Mouse (Mus musculus): ENCODE measurements around the gene Mapk12. TPM values are rescaled to one million over a fixed set of nuclear protein-coding genes. Genes with fewer than 3 reads are reported as not detected.

Mapk12 gene
- polyA plus RNA-seq, 1 experiment from 2014 or later = 9.1 TPM

GRCm38 (mm10) chr15:89146537-89146936, 6.0 kb upstream of the Mapk12 start:
- Histone ChIP-seq H3K36me3 (ENCODE audit: poor library complexity, severe bottlenecking) (peaks cover 41% of the 10 kb centered on the region), H3K9me3 (replicated peaks) (no peaks in the 10 kb centered on the region), H3K4me3 (peak overlapping the region; percentile 75), H3K4me2 (peak overlapping the region; percentile 78), H3K27ac (peak overlapping the region; percentile 54), H3K4me1 (peaks cover 37% of the 10 kb centered on the region), H3K9ac (peak overlapping the region; percentile 88), H3K27me3 (no peaks in the 10 kb centered on the region)
- WGBS = 3% methylated on average over 27 of the region's 27 CpGs
- peak; percentile 41; the same call in 1 of the 2 replicates for ATAC-seq

- WGBS = 84% methylated on average over 24 of the region's 24 CpGs
Observed at GRCm38 (mm10) chr15:89145813-89146350, 5.4 kb upstream of the Mapk12 start.

GRCm38 (mm10) chr15:89144965-89145364, 4.5 kb upstream of the Mapk12 start:
- Histone ChIP-seq H3K4me3 (no peak overlapping the region), H3K4me2 (no peak overlapping the region), H3K9me3 (replicated peaks) (no peaks in the 10 kb centered on the region), H3K4me1 (peaks cover 46% of the 10 kb centered on the region), H3K27me3 (0 out of 2 replicates have a peak, but pooled peaks cover 3% of the 10 kb centered on the region), H3K36me3 (ENCODE audit: poor library complexity, severe bottlenecking) (peaks cover 41% of the 10 kb centered on the region), H3K27ac (no peak overlapping the region), H3K9ac (no peak overlapping the region)
- WGBS = 95% methylated on average over 11 of the region's 11 CpGs
- no peak for ATAC-seq

More at GRCm38 (mm10) chr15:89145813-89146350, 5.4 kb upstream of the Mapk12 start:
- ATAC-seq = no peak
- Histone ChIP-seq H3K4me3 (peak overlapping the region; percentile 75), H3K4me2 (peak overlapping the region; percentile 78), H3K36me3 (ENCODE audit: poor library complexity, severe bottlenecking) (peaks cover 41% of the 10 kb centered on the region), H3K9ac (no peak overlapping the region), H3K27ac (no peak overlapping the region), H3K27me3 (no peaks in the 10 kb centered on the region), H3K9me3 (replicated peaks) (no peaks in the 10 kb centered on the region), H3K4me1 (peaks cover 42% of the 10 kb centered on the region)

GRCm38 (mm10) chr15:89143134-89143533, 2.6 kb upstream of the Mapk12 start:
- Histone ChIP-seq H3K36me3 (ENCODE audit: poor library complexity, severe bottlenecking) (peaks cover 41% of the 10 kb centered on the region), H3K27me3 (peaks cover 12% of the 10 kb centered on the region; the same call in 1 of the 2 replicates), H3K9ac (no peak overlapping the region), H3K4me2 (no peak overlapping the region), H3K27ac (no peak overlapping the region), H3K9me3 (replicated peaks) (no peaks in the 10 kb centered on the region), H3K4me1 (peaks cover 44% of the 10 kb centered on the region), H3K4me3 (no peak overlapping the region)
- 89% methylated on average over 2 of the region's 2 CpGs for WGBS
- no peak for ATAC-seq

GRCm38 (mm10) chr15:89141905-89142304, 1.4 kb upstream of the Mapk12 start:
- no peaks in the 10 kb centered on the region for H3K9me3 ChIP-seq (replicated peaks)
- no peak overlapping the region for H3K4me2 ChIP-seq
- H3K4me1 ChIP-seq = peaks cover 33% of the 10 kb centered on the region
- no peak overlapping the region for H3K9ac ChIP-seq
- 83% methylated on average over 4 of the region's 4 CpGs for WGBS
- peaks cover 41% of the 10 kb centered on the region for H3K36me3 ChIP-seq (ENCODE audit: poor library complexity, severe bottlenecking)
- peaks cover 12% of the 10 kb centered on the region; the same call in 1 of the 2 replicates for H3K27me3 ChIP-seq
- no peak overlapping the region for H3K27ac ChIP-seq
- no peak overlapping the region for H3K4me3 ChIP-seq
- no peak for ATAC-seq

- no peak for ATAC-seq
- H3K9me3 ChIP-seq (replicated peaks) = no peaks in the 10 kb centered on the region
- H3K36me3 ChIP-seq (ENCODE audit: poor library complexity, severe bottlenecking) = peaks cover 41% of the 10 kb centered on the region
- H3K27ac ChIP-seq = no peak overlapping the region
- no peak overlapping the region for H3K9ac ChIP-seq
- H3K27me3 ChIP-seq = peaks cover 12% of the 10 kb centered on the region; the same call in 1 of the 2 replicates
- 32% methylated on average over 5 of the region's 5 CpGs for WGBS
- peak overlapping the region; percentile 97; the same call in 1 of the 2 replicates for H3K4me2 ChIP-seq
- peaks cover 29% of the 10 kb centered on the region for H3K4me1 ChIP-seq
- no peak overlapping the region for H3K4me3 ChIP-seq
Observed at GRCm38 (mm10) chr15:89141443-89141842, 940 bp upstream of the Mapk12 start.

- H3K27ac ChIP-seq = no peak overlapping the region
Observed at GRCm38 (mm10) chr15:89140048-89140658, 350 bp downstream of the Mapk12 start.

GRCm38 (mm10) chr15:89138531-89138930, 2.0 kb downstream of the Mapk12 start:
- no peak overlapping the region for H3K4me3 ChIP-seq
- no peak overlapping the region for H3K9ac ChIP-seq
- peaks cover 24% of the 10 kb centered on the region for H3K4me1 ChIP-seq
- no peak overlapping the region for H3K27ac ChIP-seq
- no peaks in the 10 kb centered on the region for H3K9me3 ChIP-seq (replicated peaks)
- H3K4me2 ChIP-seq = no peak overlapping the region
- H3K36me3 ChIP-seq (ENCODE audit: poor library complexity, severe bottlenecking) = peaks cover 14% of the 10 kb centered on the region
- peaks cover 12% of the 10 kb centered on the region; the same call in 1 of the 2 replicates for H3K27me3 ChIP-seq
- ATAC-seq = no peak
- 90% methylated on average over 6 of the region's 6 CpGs for WGBS

More at GRCm38 (mm10) chr15:89140048-89140658, 350 bp downstream of the Mapk12 start:
- Histone ChIP-seq H3K9me3 (replicated peaks) (no peaks in the 10 kb centered on the region), H3K4me3 (peak overlapping the region; percentile 55), H3K9ac (peak overlapping the region; percentile 76), H3K36me3 (ENCODE audit: poor library complexity, severe bottlenecking) (peaks cover 30% of the 10 kb centered on the region), H3K27me3 (peaks cover 12% of the 10 kb centered on the region; the same call in 1 of the 2 replicates), H3K4me2 (peak overlapping the region; percentile 97), H3K4me1 (peaks cover 24% of the 10 kb centered on the region)
- peak; percentile 36 for ATAC-seq
- under 1% methylated on average over 53 of the region's 53 CpGs for WGBS

- H3K4me2 ChIP-seq = no peak overlapping the region
- H3K4me1 ChIP-seq = peaks cover 24% of the 10 kb centered on the region
- H3K36me3 ChIP-seq (ENCODE audit: poor library complexity, severe bottlenecking) = peaks cover 9% of the 10 kb centered on the region
- H3K27me3 ChIP-seq = peaks cover 12% of the 10 kb centered on the region; the same call in 1 of the 2 replicates
- H3K9me3 ChIP-seq (replicated peaks) = no peaks in the 10 kb centered on the region
- H3K9ac ChIP-seq = no peak overlapping the region
- no peak overlapping the region for H3K27ac ChIP-seq
- no peak overlapping the region for H3K4me3 ChIP-seq
- ATAC-seq = no peak
- WGBS = 86% methylated on average over 7 of the region's 7 CpGs
Observed at GRCm38 (mm10) chr15:89138046-89138405, 2.5 kb downstream of the Mapk12 start.

- Histone ChIP-seq H3K27ac (no peak overlapping the region), H3K4me2 (no peak overlapping the region), H3K4me1 (peaks cover 24% of the 10 kb centered on the region), H3K36me3 (ENCODE audit: poor library complexity, severe bottlenecking) (peaks cover 4% of the 10 kb centered on the region; the same call in 1 of the 2 replicates), H3K9ac (no peak overlapping the region), H3K27me3 (peaks cover 12% of the 10 kb centered on the region; the same call in 1 of the 2 replicates), H3K4me3 (no peak overlapping the region), H3K9me3 (replicated peaks) (no peaks in the 10 kb centered on the region)
- WGBS = 71% methylated on average over 11 of the region's 11 CpGs
- ATAC-seq = no peak
Observed at GRCm38 (mm10) chr15:89137378-89138045, 3.0 kb downstream of the Mapk12 start.

- Histone ChIP-seq H3K4me2 (no peak overlapping the region), H3K27me3 (peaks cover 12% of the 10 kb centered on the region; the same call in 1 of the 2 replicates), H3K27ac (no peak overlapping the region), H3K9me3 (replicated peaks) (no peaks in the 10 kb centered on the region), H3K4me1 (peaks cover 24% of the 10 kb centered on the region), H3K36me3 (ENCODE audit: poor library complexity, severe bottlenecking) (0 out of 2 replicates have a peak, but pooled peaks cover 4% of the 10 kb centered on the region), H3K9ac (no peak overlapping the region), H3K4me3 (no peak overlapping the region)
- ATAC-seq = no peak
- 93% methylated on average over 5 of the region's 5 CpGs for WGBS
Observed at GRCm38 (mm10) chr15:89136461-89137155, 3.9 kb downstream of the Mapk12 start.

All from forebrain, embryonic 13.5 days (tissue).